Mouse (Mus musculus): ENCODE results near the gene Pramel1.
"Not testable (repeated sequence)": the region's sequence is repeated elsewhere in the genome, so short reads cannot be mapped to it uniquely, and the experiment has no call there.

The Pramel1 gene

DNA sequence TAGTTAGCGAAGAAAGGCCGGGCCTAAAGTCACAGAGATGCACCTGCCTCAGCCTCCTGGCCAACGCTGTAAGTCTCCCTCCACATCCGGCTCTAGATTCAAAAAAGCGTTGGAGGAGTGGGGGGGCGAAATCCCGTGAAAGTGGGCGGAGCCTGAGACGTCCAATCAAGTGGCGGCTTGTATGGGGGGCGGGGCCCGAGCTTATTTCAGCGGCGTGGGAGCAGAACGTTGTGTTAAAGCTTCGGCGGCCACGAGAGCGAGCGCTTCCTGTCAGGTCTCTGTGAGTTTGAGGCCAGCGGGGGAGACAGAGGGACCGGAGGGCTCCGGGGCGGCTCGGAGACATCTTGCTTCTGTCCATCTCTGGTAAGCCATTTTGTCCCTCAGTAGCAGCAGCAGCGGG lies at the start of gene Pramel1:
Gene Pramel1 (plus strand): TSS at position 248 of the 400 bp plus-strand sequence.
- DNase-seq (ENCODE audit: low read depth) = no peak

DNA sequence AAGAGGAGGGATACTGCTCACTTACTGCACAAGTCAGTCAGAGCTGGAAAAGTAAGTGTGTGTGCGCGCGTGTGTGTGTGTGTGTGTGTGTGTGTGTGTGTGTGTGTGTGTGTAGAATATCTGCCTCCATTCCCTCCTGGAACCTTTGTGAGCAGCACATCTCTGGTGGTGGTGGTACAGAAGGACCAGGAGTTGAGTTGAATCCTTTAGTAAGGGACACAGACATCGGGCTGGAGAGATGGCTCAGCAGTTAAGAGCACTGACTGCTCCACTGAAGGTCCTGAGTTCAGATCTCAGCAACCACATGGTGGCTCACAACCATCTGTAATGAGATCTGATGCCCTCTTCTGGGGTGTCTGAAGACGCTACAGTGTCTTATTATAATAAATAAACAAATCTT lies 48.7 kb upstream of the Pramel1 start:
- not testable (repeated sequence) for DNase-seq (ENCODE audit: low read depth)

DNA sequence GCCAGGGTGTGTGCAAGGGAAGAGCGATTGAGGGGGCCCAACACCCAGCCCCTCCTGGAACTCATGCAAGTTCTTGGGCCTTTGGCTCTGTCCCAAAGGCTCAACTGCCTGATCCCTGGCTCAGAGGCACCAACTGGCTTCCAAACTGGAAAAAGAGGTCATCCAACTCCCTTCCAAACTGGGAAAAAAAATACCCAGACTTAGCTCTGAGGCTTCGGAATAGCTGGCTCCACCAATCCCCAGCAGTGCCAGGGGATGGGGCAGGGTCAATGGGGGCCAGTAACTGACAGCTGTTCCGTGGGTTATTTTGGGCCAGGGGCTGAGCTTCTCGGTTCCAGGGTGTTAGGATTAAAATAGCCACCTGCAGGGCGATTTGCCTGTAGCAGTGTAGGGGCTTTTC lies 45.5 kb upstream of the Pramel1 start:
- DNase-seq (ENCODE audit: low read depth) = no peak

DNA sequence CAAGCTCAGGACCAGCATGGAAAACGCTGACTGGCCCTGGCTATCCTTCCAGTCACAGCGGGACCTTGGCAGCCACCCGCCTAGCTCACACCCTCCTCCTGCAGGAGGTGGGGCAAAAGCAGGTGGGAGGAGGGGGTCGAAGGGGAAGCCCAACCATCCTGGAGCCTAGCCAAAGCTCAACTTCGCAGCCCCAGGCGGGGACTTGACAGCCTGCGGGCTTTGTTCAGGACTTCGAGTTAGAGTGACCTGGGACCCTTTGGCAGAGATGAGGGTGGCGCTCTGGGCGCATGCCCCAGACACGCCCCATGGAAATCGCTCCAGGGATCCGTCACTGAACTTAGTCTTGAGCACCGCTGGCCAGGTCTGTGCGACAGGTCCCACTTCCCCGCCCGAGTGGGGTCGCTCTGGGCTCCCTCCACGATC lies 44.7 kb upstream of the Pramel1 start, which contains the start of gene Lrrc38:
Gene Lrrc38 (plus strand): TSS at position 274 of the 423 bp plus-strand sequence.
- no peak for DNase-seq (ENCODE audit: low read depth)

DNA sequence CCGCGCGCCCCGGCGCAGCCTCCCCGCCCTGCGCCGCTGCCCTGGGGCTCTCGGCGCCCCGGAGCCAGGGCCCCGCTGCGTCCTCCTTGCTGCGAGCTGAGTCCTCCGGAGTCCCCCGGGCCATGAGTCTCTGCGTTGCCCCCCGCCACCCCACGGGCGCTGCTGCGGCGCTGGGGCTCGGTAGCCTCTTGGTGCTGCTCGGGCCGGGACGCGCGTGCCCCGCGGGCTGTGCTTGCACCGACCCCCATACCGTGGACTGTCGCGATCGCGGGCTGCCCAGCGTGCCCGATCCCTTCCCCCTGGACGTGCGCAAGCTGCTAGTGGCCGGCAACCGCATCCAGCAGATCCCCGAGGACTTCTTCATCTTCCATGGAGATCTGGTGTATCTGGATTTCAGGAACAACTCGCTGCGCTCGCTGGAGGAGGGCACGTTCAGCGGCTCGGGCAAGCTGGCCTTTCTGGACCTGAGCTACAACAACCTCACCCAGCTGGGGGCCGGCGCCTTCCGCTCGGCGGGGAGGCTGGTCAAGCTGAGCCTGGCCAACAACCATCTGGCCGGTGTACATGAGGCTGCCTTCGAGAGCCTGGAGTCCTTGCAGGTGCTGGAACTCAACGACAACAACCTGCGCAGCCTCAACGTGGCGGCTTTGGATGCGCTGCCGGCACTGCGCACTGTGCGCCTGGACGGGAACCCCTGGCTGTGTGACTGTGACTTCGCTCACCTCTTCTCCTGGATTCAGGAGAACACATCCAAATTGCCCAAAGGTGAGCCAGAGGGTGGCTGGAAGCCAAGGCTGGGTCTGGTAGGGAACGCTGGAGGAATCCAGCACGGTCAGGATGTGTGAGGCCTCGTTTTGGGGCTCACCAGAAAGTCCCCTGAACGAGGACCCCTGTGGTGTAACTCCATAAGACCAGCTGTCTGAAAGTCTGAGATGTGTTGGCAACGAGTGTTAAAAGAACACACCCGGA lies 43.9 kb upstream of the Pramel1 start:
- DNase-seq (ENCODE audit: low read depth) = no peak

DNA sequence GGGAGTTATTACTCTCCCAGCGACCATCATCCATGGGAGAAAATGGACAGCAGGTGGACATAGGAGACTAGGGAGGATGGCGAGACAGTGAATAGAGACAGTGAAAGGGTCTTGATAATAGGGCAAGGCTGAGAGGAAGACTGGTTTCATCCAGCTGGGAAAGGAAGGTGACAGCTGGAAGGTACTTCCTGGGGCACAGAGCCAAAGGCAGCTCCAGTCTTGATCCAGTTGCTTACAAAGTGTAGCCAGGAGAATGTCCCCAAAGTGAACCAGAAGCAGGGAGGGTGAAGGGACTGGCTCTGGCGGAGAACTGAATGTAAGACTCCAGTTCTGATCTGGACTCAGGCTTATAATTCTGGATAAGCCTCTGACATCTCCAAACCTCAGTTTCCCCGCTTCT lies 41.9 kb upstream of the Pramel1 start:
- DNase-seq (ENCODE audit: low read depth) = no peak

DNA sequence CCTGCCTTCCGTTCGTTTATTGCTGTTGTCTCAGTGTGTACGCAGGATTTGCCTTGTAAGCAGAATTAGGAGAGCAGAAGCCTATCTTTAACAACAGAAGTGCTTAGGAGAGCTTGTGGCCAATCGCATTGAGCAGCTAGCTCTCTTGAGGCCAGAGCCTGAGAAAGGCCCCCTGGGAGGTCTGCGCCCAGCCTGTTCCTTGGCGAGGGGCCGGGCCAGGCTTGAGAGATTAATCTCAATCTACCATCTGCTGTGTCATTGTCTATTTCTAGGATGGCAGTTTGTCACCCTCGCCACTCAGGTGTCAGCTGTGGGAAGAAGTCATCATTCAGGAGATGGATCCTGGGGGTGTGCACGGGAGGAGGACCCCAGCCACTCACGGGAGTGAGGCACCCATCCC lies 32.7 kb upstream of the Pramel1 start:
- no peak for DNase-seq (ENCODE audit: low read depth)

DNA sequence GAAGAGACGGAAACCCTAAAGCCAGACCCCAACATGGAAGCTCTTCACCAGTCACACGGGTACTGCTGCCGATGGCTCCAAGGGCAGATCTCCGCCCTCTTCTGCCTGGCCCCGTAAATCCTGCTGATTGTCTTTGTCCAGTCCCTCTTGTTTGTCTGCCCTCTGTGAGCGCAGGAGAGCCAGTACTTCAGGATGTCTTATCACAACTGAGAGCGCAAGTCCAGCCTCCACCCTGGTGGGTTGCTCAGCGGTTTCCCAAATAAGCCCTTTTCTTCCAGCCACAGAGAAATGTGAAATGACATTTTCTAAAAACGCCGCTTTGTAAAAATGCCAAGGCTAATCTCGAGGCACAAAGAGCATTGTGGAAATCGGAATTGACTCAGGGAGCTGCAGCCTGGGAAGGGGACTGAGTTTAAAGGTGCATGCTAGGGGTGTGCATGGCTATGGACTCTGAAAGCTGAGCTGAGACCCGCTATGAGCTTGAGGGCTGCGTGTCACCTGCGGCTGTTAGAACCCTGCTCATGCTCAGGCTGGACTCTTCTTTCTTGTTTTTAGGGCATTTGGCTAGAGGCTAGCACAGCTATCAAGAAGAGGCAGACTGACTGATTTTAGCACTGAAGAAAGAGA lies 27.7 kb upstream of the Pramel1 start:
- DNase-seq (ENCODE audit: low read depth) = no peak

DNA sequence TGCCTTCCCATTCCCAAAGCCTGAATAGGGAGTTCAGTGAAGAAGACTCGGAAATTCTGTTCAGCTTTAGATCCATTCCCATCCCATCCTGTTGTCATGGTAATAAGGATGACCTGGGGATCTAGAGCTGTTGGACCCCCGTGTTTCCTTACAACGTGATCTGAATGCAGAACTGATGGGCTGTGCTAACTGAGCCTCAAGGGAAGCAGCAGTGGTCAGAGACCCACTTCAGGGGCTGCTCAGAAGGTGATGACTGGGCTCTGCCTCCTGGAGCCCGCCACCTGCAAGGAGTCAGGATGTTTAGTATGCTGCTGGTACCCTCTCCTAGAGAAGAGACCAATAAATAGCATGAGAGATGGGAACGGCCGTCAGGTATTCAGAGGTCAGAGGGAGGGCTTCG lies 14.7 kb upstream of the Pramel1 start:
- no peak for DNase-seq (ENCODE audit: low read depth)

DNA sequence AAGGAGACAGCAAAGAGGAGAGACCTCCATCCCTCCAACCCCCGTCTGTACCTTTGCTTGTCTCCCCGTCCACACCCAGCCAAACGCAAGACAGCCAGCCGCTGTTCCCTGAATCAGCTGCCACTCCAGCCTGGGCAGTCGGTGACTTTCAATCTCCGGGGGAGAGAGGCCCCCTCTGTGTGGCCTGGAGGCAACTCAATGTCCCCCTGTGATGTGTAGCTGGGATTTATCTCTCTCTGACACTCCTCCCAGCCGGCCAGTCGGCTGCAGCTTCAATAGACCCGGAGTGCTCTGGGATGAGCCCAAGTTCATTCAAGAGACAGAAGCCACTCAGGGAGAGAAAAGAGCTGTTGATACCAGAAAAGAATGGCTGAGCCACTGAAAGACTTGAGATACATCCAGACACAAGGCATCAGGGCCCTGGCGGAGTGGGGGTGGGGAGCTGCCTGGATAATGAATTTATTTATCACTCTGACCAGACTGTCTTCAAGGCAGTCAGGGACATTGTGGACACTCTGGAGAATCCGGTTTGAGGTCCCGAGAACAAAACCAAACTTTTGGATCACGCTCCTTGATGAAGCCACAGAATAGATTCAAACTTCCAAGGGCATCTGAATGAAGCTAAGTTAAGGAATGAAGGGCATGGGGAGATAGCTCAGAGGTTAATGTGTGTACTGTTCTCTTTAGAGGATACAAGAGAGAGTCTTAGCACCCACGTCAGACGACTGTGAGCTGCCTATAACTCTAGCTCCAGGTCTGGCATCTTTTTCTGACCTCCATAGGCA lies 14.1 kb upstream of the Pramel1 start:
- DNase-seq (ENCODE audit: low read depth) = no peak

DNA sequence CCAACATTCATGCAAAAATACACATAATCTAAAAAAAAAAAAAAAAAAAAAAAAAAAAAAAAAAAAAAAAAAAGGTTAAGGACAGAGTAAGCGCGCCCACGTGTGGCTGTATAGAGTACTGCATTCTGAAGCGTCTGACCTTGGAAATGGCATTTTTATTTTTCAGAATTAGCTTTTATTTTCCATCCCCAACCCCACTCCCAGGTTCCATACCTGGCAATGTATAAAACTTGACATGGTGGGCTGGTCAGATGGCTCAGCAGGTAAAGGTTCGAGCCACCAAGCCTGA lies 13.6 kb upstream of the Pramel1 start:
- DNase-seq (ENCODE audit: low read depth) = no peak

DNA sequence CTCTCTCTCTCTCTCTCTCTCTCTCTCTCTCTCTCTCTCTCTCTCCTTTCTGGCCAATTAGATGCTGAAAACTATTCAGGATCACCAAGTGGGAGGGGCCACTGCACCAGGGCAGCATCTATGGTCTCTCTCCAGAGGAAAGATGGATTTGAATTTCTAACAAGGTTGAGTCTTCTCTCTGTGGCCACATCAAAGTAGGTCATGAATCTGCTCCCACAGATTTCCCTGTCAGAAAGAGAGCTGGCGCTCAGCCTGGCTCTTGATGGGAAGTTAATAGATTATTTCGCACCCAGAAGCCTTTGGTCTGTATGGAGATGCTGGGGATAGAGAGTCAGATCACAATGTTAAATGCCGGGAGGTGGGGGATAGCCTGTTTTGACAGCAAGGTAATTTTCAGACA lies 12.1 kb upstream of the Pramel1 start:
- DNase-seq (ENCODE audit: low read depth) = no peak

DNA sequence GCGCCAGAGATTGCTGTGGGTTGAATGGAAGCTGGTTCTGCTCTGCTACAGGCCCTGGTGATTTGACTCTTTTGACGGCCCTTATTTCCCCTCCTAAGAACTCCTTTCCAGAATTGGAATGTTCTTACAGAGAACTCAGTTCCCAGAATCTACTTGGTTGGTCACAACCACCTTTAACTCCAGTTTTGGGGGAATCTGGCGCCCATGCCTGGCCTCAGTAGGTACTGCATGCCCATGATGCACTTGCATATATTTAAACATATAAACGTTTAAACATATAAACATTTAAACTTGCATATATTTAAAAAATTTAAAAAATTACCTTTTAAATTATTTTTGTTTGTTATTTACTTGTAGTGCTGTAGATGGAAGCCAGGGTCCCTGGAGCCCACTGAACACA lies 10.6 kb upstream of the Pramel1 start:
- no peak for DNase-seq (ENCODE audit: low read depth)

DNA sequence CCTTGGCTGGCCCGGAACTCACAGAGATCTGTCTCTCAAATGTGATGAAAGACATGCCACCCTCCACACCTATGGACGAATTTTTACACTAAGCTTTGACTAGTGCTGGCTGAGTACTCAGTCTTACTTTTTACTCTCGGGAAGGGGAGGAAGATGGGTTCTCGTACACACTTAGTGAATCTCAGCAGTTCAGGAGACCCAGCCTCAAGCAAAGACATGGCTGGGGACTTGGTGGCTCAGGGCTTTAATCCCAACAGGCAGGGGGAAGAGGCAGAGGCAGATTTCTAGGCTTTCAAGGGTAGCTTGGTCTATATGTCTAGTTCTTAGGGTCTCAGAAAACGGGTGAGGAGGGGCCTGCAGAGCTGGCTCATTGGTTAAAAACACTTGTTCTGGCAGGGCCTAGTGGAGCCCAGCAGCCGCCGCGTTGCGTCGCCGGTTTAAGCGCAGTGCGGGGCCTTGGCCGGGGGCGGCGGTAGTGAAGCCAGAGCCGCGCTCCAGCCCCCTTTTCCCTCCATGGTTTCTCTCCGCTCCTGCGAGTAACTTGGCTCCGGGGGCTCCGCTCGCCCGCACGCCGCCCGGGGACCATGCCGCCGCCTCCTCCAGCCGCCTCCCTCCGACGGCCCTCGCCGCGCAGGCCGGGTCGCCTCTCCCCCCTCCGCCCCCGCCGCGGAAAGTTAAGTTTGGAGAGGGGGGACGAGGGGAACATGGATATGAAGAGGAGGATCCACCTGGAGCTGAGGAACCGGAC lies 5.1 kb upstream of the Pramel1 start:
- DNase-seq (ENCODE audit: low read depth) = no peak

DNA sequence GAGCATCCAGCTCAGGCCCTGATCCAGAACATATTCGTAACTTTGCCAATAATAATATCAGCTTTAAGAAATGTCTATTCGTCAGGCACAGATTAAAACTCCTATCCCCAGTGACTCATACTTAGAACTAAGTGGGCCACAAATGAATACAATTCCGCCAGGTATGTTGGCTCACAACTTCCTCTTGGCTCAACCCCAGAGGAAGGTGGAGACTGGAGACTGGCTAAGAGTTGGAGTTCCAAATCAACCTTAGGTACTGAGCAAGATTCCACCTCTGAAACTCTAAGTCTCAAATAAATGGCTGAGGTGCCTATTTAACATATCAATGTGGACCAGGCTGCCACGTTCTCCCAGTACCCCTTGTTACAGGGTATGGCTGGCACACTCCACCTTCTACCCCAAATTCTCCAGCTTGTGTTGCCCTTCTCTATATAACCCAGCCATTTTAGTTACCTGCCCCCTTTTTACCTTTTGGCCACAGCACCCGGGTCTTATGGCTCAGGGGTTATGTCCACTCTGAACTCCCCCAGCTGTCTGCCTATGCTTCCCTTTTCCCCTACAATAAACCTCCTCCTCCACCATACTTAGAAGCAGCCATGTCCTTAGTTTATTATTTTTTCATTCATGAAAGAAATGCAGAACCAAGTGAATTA lies 17.5 kb downstream of the Pramel1 start:
- no peak for DNase-seq (ENCODE audit: low read depth)

DNA sequence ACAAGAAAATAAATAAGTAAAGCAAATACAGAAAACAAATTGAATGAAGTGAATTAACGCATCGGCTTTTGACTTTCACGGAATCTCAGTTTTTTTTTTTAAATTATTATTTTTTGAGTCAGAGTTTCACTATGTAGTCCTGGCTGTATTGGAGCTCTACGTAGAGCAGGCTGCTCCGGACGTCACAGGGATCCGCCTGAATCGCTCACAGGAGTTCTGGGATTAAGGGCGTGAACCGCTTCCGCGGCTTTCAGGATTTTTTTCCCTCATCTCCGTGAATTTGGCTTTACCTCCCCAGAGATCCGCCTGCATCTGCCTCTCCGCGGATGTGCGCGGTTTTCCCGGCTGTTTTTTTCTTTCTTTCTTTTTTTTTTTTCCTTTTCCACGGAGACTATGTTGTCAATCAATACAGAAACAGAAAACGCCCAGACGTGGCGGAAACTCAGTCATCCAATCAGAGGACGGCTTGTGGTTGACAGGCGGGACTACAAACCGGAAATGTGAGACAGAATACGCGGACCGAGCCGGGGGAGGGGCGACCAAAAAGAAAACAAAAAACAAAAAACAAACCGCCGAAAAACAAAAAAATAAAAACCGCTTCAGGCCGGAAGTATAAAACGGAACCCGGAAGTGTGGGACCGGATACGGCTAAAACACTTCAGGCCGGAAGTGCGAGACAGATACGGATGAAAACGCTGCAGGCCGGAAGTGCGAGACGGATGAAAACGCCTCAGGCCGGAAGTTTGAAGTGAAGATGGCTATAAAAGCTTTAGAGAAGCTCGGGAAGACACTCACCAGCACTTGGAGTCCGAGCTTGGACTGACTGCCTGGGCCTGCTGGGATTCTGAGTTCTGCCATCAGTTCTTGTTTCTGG lies 18.2 kb downstream of the Pramel1 start, which contains the start of gene Pramef8:
Gene Pramef8 (plus strand): TSS at position 208 of the 874 bp plus-strand sequence.
- DNase-seq (ENCODE audit: low read depth) = peak; percentile 94

DNA sequence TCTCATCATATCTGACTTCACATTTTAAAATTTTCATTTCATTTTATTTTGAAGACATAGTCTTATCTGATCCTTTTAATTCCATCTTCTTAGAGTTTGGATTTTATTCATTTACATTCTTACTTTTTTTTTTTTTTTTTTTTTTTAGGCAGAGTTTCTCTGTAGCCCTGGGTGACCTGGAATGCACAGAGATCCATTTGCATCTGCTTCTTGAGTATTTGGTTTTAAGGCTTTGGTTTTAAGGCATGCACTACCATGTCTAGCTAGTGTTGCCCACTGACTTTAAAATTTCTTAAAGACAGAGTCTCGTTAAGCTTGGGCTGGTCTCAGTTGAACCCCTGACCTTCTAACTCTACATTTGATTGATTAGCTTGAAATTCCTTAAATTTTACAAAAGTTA lies 19.4 kb downstream of the Pramel1 start:
- no peak for DNase-seq (ENCODE audit: low read depth)

DNA sequence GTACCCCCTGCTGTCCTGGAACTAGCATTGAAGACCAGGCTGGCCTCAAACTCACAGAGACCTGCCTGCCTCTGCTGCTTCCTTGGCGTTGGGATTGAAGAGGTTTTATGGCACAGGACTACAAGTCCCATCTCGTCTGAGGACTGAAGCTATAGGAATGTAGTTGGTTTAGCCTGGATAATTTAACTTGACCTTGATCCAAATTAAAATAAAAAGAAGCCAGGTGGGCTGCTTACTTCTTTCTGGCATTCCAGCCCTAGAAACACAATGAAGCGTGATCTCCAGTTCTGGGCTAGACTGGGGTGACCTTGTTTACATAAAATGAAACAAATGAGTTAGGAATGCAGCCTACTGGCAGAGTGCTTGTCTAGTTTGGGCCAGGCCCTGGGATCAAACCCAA lies 19.9 kb downstream of the Pramel1 start:
- DNase-seq (ENCODE audit: low read depth) = no peak

DNA sequence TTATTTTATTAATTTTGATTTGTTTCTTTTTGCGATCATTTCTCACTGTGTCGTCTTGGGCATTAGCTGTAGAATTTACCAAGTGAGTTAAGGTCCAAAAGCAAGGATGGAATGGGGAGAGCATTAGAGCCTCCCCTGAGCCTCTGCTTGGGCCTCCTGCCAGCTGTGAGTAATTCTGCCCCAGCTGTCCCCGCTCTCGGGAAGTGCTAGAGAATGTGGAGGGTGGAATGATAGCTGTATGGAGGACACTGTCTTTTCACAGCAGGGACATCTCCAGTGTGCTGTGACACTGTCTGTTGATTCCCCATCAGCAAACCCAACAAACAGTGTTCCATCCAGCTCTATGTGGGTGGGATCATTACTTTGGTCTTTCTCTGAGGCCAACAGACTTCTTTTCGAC lies 32.5 kb downstream of the Pramel1 start:
- DNase-seq (ENCODE audit: low read depth) = not testable (repeated sequence)

All from fibroblast of lung, adult 2 months (primary cell).